Mouse (Mus musculus) frontal cortex, adult 2 months (tissue): ENCODE results near the gene Sertad1. TPM values are rescaled to one million over a fixed set of nuclear protein-coding genes. Genes with fewer than 3 reads are reported as not detected.
A peak's percentile ranks its signal among the peaks of the same experiment; 100 is the strongest.

Experiments used
- DNase-seq, 2 experiments: peaks; one replicate each; pipeline ENCODE4 v3.0.0; 2022; ENCODE audit warnings: low spot score in 1 of 2; ENCODE audit errors: extremely low spot score in 1 of 2
- polyA plus RNA-seq: library from polyadenylated mRNA; depleted of rRNA; stranded (reverse); fragments of >200 nt; gene quantifications from 2 replicates; pipeline ENCODE4 v1.2.3, GENCODE M21; 2012

The Sertad1 gene
- polyA plus RNA-seq, 1 experiment, result 14.0 TPM

DNA sequence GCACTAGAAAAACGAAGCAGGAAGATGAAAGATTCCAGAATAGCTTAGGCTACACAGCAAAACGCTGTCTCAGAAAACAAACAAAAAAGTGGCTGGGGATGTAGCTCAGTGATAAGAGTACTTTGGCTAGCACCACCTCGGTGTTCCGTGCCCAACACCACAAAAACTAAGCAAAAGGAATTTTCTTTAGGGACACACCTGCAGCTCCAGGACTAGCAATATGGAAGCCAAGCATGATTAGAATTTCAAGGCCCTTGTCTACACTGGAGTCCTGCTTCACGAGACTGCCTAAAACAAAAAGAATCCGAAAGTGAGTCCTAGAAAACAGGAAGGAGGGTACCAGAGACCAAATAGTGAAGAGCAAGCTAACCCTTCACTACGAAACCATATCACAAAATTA is 14.1 kb upstream of the Sertad1 start:
- no peak for DNase-seq

DNA sequence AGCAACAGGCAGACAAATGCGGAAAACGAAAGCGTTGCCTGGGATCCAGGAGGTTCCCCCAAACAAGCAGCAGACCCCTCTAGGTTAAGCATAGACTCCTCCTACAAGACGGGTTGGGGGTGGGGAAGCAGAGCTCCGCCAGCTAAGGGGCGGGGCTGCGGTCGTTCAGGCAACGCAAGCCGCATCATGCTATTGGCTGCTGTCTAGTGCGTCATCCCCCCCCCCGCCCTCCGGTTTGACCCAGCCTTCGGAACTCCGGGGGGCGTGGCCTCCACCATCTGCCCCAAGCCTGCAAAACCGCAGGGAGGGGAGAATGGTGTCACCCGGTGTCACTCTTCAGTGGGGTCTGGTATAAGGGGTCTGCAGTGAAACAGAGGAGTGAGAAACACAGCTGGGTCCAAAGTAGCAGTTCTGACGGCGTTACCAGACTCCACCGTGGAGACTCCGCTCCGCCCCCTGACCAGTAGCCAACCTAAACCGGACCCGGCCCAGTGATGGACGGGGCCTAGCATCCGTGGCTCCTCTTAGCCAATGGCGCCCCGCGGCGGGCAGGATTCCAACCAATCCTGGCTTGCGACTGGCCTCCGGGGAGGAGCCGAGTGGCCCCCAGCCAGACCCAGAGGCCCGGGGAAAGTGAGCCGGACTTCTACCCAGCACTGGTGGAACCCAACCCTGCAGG is 13.4 kb upstream of the Sertad1 start, which contains the start of gene Sertad3:
Gene Sertad3, plus strand, starts transcription at position 613 of the 679 bp plus-strand sequence.
- DNase-seq, result peak; percentile 95 to 98

DNA sequence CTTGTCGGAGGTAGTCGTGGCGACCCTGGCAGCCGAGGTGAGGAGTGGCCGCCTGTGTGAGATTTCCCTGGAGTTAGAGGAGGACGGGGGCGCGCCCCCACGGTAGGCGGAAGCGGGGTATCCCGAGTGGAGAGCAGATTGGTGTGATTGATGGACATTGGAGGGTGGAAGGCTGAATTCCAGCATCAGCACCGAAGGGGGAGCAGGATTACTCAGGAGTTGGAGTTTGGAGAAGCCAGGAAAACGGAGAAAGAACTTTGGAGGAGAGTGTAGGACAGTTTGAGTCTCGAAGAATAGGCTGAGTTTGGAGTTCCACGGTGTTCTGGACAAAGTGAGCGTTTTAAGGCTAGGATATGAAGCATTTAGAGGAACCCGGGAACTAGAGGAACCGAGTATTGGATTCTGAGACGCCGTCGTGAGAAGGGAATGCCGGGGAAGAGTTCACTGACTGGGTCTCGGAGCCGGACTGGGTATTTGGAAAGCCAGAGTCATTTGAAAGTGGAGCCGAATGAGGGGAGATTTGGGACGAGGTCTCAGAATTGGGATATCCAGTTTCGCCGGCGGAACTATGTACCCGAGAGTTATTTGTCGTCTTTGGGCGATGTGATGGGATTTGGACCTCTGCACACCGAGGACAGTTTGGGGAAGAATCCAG is 12.7 kb upstream of the Sertad1 start:
- DNase-seq, result no peak

DNA sequence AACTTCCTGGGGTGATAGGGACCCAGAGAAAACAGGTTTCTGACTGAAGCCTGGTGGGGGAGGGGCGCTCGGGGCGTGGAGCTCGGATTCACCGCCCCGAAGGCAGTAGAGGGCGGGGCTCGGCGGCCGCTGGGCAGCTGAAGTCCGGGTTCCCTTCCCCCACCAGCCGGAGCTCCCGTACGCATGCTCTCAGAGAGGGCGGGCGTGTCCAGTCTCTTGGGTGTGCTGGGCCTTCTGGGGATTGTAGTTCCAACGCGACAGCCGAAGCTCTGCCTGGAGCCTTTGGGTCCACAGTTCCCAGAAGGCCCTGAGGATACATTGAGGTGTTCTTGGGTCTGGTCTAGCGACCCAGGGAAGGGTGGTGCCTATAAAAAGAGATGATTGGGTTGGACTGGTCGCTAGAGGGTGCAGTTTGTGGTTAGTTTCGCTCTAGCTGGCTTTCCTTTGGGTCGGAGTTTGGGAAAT is 12.2 kb upstream of the Sertad1 start:
- DNase-seq, result peak; percentile 96 to 99

DNA sequence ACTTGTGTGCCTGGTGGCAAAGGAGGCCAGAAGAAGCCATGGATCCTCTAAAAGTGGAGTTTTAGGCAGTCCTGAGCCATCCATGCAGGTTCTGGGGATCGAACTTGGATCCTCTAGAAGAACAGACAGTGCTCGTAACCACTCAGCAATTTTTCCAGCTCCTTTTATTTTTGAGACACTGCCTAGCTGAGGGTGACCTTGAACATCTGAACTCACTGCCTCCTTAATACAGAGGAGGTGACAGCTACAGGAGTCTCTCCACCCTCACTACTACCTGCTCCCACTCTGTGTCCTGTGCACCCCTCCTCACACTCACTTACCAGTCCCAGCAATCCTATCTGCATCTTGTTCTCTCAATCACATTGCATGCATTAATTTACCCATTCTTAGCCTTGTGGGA is 11.1 kb upstream of the Sertad1 start:
- DNase-seq, result no peak

DNA sequence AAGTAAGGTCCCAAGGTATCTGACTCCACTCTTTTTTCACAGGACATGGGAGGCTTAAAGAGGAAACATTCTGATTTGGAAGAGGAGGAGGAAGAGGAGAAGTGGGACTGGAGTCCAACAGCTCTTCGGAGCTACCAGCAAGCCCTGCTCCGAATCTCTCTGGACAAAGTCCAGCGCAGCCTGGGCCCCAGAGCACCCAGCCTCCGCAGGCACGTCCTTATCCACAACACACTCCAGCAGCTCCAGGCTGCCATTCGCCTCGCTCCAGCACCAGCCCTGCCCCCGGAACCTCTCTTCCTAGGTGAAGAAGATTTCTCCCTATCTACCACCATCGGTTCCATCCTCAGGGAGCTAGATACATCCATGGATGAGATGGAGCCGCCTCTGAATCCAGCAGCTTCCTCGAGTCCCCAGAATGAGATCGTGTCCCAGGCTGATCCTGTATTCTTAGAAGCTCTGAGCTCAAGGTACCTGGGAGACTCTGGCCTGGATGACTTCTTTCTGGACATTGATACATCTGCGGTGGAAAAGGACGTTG is 10.5 kb upstream of the Sertad1 start:
- no peak for DNase-seq

DNA sequence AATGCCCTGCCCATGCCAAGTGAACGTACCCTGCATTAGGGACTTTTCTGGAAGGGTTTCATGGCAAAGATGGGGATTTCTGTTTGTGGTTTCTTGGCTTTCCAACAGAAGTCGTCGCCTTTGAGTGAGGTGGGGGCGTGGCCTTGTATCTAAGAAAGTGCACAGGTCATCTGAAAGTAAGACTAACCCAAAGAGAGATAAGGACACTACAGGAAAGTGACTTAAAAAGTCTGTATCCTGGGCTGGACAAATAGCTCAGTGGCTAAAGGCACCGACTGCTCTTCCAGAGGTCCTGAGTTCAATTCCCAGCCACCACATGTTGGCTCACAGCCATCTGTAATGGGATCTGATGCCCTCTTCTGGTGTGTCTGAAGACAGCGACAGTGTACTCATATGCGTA is 8.1 kb upstream of the Sertad1 start:
- no peak for DNase-seq

DNA sequence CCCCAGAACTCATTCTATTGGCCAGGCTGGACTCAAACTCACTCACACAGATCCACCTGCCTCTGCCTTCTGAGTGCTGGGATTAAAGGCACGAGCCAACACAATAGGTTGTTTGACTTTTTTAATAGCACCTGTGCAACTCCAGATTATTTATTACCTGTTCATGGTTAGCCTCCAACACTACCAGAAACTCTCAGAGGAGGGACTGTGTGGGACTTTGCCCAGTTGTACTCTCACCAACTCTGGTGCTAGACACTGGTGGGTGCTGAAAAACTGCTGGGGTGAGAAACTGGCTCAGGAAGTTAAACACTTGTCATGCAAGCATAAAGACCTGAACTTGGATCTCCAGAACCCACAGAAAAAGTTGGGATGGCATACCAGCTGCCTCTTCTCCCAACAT is 7.0 kb upstream of the Sertad1 start:
- DNase-seq, result no peak

DNA sequence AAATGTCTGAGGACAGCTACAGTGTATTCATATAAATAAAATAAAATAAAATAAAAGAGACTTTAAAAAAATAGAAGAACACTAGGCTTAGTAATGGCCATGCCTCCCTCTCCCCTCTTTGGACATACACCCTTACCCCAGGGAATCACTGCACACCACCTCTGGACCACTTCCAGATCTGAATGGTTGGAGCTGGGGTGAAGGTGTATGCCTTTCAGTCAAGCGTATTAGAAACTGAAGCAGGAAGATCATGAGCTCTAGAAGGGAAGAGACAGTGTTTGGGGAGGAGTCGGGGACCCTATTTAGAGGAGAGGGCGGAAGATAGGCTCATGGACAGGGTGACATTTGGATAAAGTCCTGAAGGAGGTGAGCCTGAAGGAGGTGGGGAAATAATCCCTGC is 6.2 kb upstream of the Sertad1 start:
- DNase-seq, result no peak

DNA sequence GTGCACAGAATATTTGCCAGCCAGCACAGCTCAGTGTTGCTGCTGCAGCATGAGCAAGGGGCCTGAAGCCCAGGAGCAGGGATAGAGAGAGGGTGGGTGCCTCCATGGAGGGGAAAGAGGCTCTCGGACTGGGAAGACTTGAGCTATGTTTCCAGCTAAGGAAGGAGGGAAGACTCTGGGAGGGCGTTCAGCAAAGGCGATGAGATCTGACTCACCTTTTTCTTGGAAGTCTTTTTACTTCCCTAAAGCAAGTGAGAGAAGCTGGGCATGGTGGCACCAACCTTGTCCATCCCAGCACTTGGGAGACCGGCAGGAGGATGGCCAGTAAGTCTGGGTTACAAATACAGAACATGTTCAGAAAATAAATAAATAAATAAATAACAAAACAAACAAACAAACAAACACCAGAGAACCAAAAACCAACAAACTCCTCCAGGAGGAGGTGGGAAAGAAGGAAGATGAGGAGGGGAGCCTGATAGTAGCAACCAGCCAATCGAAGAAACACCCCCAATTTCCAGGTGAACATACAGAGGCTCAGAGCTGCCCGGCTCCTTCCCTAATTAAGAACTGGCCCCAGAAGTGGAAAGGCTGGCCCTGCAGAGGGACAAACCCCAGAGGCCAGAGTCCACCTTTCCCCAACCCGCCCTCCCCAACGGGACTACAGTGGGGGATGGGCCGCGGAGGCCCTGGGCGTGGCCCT is 5.6 kb upstream of the Sertad1 start:
- no peak for DNase-seq

DNA sequence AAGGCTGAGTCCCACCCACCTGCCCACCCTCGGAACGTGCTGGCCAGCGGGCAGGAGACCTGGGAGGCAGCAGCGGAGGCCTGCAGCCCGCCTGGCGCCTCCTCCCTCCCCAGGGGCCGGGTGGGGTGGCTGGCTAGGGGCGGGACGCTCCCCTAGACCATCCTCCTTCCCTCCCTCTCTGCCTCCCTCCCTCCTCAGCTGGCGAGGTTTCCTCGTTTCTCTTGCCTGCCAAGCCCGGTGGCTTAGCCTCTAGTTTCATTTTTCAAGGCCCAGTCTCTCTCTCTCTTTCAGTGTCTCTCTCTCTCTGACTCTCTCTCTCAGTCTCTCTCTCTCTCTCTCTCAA is 5.1 kb upstream of the Sertad1 start:
- peak; percentile 47 to 72 for DNase-seq

DNA sequence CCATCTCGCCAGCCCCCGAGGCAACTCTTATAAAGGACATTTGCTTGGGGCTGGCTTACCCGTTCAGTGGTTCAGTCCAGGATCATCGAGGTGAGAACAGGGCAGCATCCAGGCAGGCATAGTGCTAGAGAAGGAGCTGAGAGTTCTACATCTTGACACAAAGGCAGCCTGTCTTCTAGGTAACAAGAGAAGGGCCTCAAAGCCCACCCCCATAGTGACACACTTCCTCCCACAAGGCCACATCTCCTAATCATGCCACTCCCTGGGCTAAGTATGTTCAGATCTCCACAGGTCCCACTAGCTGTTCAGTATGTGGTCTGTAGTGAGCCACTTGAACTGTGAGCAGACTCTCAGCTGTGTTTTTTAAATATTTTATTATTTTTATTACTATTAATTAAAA is 2.9 kb upstream of the Sertad1 start:
- DNase-seq, result no peak

DNA sequence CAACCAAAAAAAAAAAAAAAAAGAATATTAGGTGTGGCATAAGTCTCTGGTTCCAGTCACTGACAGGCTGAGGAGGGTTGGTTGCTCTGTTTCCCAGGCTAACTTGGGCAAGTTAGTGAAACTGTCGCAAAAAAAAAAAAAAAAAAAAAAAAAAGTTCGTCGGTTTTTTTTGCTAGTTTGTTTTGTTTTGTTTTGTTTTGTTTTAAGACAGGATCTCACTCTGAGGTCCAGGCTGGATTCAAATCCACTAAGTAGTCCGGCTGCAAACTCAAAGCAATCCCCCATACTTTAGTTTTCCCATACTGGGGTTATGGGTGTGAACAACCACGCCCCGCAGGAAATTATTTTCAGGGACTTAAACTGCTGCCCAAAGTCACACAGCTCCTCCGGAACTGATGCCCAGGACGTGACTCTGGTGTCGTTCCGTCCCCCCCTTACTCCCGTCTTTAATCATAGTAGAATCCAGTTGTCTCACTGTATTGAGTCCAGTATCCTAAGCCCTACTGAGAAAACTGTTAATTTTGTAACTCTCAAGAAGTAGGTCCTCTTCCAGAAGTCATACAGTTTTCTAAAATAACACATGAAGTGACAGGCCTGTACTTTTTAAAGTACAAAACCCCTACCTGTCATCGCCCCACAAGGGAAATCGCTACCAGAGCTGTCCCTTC is 474 bp upstream of the Sertad1 start:
- no peak for DNase-seq

DNA sequence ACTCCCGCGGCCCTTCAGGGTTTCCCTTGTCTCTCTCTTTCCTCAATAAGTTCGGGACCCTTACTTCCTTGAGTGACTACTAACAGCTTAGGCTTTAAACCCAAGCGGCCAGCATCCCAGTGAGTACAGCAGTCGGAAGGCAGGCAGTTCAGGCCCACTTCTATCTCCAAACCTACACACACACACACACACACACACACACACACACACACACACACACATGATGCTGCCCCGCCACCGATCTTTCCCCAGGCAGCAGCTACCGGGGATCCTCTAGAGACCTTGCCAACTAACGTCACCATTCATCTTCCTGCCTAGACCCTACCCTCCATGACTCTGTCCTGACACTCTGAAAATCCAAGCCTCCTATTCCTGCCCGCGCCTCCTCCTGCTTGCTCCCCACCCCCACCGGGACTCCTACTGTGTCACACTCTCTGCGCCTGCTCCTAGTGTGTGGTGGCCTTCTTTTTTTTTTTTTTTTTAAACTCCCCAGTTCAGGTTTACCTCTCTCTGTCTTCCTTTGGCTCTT is 1.1 kb downstream of the Sertad1 start:
- peak in 1 of 2 experiments; percentile 78 for DNase-seq

DNA sequence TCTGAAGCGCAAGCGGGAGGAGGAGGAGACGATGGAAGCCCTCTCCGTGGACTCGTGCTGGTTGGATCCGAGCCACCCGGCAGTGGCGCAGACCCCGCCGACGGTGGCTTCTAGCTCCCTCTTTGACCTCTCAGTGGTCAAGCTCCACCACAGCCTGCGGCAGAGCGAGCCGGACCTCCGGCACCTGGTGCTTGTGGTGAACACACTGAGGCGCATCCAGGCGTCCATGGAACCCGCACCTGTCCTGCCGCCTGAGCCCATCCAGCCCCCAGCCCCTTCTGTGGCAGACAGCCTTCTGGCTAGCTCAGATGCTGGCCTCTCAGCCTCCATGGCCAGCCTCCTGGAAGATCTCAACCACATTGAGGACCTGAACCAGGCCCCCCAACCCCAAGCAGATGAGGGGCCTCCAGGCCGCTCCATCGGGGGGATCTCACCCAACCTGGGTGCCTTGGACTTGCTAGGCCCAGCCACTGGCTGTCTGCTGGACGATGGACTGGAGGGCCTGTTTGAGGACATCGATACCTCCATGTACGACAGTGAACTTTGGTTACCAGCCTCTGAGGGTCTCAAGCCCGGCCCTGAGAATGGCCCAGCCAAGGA is 2.7 kb downstream of the Sertad1 start:
- DNase-seq, result no peak

DNA sequence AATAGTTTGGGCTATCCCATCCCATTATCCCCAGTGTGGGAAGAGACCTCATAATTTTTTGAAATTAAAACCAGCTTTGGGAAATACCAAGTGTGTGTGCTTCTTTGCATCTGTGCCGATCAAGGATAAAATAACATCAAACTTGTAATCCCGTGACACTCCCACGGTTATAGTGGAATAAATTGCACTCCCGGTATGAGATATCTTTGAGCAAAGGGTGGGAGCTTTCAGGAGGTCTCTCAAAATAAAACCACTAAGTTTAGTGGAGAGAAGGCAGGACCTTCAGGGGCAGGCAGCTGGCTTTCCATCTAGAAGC is 3.5 kb downstream of the Sertad1 start:
- DNase-seq, result peak in 1 of 2 experiments; percentile 62

DNA sequence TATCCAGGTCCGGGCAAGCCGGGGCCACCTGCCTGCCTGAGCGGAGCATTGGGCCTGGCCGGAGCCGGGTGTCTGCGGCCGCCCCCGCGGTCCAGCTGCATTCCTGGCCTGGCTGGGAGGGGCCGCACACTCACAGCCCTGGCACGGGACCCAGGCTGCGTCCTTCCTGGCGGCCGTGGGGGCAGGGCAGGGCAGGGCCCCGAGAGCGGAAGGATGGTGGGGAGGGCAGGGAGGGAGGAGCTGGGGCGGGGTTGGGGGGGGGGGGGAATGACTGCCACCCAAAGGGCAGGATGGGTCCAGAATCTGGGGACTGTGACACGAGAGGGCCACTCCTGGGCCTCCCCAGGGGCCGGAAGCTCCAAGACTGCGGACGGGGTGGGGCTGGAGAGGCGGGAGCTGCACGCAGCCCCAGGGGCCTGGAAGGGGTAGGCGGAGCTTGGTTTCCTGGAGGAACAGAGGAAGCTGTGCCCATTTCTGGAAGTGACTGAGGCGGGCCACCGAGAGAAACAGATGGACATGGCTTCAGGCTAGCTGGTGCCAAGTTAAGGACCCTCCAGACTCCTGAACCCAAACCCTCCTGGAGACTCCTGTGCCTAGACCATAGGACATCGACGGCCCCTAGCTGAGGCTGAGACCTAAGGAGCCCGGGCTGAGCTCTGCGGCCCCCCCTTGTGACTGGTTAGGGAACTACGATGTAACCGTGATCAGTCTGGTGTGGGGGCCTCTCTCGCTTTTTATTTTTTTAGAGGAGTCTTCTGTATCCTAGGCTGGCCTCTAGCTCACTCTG is 4.0 kb downstream of the Sertad1 start:
- DNase-seq, result peak; percentile 75 to 89

DNA sequence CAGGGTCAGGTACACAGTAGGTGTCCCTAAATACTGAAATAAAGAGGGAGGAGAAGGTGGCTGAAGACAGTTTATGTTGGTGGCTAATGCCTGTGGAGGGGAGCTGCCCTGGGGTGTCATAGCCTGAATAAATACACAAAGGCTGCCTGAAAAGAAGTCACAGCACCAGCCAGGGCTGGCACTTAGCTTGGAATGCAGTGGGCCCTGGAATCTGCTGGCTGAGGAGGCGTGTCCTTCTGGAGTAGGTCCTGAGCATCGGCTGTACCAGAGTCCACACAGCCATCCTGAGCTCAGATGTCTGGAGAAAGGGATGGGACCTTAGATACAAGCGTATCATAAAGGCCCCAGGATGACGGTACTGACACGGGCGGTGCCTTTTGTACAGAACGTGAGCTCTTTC is 5.1 kb downstream of the Sertad1 start:
- DNase-seq, result no peak

DNA sequence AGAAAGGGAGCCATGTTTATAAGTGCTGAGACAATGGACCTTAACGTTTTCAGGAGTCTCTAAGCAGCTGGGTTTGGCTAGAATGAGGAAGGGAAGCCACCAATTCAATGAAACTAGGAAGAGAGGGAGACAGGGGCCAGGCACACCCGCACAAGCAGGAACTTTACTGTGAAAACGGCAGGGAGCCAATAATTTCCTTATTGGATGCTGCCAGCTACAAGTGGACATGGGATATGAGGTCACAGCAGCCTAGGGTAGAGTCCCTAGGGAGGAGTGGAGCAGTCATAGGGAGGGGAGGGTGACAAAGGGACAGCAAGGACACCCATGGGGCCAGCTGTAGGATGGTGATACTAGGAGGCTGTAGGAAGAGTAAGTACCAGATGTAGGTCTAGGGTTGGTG is 6.3 kb downstream of the Sertad1 start:
- DNase-seq, result no peak

DNA sequence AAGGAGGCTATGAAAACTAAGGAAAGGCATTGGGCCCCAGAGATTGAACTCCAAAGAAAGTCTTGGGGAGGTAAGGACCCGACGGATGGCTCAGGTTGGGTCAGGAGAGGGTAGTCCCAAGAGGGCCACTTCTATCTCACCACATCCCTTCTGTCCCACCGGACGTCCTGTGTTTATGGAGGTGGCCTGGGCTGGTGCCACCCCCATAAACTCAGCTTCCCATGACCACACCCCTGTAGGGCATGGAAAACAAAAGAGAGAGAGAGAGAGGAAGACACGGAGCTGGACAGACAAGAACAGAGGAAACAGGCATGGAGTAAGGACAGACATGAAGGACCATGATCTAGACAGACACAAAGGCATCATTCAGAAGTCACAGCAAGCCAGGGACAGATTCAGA is 6.7 kb downstream of the Sertad1 start:
- no peak for DNase-seq
